Mouse (Mus musculus): Measurements from ENCODE around the gene Glt28d2.

The Glt28d2 gene

DNA sequence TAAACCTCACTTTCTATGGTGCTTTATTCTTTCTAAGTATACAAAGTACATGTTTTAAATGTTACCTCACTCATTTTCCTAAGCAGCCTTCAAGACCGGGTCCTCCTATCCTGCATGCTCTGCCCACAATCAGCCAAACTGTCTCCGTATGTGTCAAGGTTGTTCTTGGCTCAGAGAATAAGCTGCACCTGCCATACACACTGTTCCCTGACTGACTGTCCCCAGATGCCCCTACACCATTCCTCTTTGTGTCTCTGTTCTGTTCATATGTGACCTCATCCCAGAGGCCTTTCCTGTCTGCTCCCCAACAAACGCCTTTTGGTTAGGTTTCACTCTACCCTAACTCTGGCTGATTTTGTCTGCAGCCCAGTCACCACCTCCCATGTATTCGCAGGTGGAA lies 60.0 kb downstream of the Glt28d2 start:
- in situ Hi-C loops (cut with MboI, MseI), result no loop called here

DNA sequence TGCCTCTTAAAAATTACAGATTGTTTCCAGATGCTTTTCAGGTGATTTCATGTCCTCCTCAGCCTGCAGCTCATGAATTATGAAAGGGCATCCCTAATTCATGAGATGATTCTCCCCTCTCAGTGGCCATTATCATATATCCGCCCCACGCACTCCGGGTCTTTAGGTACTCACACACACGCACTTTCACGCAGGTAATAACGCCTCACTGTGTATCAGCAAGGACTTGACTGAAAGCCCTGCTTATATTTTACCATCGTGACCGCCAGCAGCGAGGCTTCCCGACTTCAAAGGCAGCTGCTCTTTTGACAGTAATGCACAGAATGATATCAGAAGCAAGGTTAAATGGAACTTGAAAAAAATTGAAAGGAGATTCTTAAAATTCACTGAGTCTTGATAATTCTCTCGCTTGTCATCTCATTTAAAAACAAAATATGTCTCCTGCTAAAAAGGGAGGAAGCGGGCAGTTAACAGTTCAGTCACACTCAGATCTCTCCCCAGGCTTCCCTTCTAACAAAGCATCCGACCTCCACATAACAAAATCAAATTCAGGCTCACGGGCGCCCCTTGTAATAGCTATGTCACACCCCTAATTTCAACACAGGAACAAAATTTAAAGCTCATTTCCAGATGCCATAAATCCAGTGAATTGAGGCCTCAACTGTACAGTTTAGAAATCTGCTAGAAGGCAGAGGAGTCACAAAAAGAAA lies 66.3 kb downstream of the Glt28d2 start:
- in situ Hi-C loops (cut with MboI, MseI), result no loop called here

Data from regulatory T cell (primary cell).